ENCODE assay signal across 20 mouse cellular contexts in the genomic region with DNA sequence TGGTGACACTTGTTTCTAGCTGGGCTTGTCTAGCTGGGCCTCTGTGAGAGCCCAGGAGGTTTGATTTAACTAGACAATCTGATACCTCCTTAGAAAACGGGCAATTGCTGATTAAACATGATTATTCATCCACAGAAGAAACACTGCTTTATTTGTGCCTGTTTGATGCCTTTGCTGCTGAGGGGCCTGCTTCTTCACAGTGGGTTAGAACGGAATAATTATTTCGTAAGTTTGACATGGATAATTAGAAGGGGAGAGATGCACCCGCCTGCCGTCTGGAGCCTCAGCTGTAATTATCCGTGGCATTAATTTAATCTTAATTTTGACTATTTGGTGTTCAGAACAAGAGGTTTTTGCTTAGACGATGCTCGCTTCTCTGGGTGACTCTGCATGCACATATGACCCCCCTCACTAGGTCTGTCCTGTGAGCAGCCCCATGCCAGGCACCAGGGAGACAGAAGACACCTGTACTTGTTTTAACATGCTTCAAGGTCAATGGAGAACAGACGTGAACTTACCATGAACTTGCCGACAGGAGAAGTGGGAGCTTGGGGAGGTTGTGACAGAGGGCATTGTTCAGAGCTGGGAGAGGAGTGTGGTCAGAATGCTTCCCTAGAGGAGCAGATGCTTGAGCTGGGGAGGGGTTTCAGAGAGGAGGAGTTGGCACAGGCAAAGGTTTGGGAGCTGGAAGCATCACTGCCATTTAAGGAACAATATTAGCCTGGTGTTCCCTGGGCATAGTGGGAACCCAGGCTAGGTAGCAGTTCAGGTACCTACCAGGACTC.
DNase-seq lines count a peak whose midpoint lies in the region; ATAC-seq and TF ChIP-seq lines count a peak whose summit lies in the region.
"Had no signal": no experiment of that assay in that cellular context is flagged by ENCODE, and none has a peak within 500 bp of the region (broad histone marks: within the 10 kb centered on the region; RNA-seq: fewer than 3 reads in every experiment).

No protein-coding gene starts in this region.

- WGBS in heart, embryonic 10.5 days, result 78% methylated on average over 10 of the region's 10 CpGs
- 23% methylated on average over 10 of the region's 10 CpGs for WGBS in forebrain, postnatal 0 days
- 91% methylated on average over 10 of the region's 10 CpGs for WGBS in thymus, adult 2 months

- intact Hi-C loops in heart, postnatal 14 days (cut with DNase I), result no loop called here

- no peak for TF ChIP-seq POLR2A in thymus, adult 2 months (IDR thresholded peaks at IDR 0.05; ENCODE audit: control insufficient read depth, extremely low read depth, insufficient read depth, low read length, poor library complexity)

- H3K27ac ChIP-seq in heart, embryonic 10.5 days, result no peak overlapping the region
- peak overlapping the region; percentile 54 for H3K27ac ChIP-seq in forebrain, postnatal 0 days (ENCODE audit: low read depth, low read length)
- H3K27ac ChIP-seq in thymus, adult 2 months (ENCODE audit: control insufficient read depth, insufficient read depth, low read length), result no peak overlapping the region
- H3K27ac ChIP-seq: embryonic facial prominence, embryonic 12.5 days; hindbrain, embryonic 13.5 days; intestine, embryonic 15.5 days; left cerebral cortex, adult 2 months had no signal

- no peak overlapping the region for H3K4me2 ChIP-seq in forebrain, postnatal 0 days (ENCODE audit: low read depth)
- H3K4me2 ChIP-seq: embryonic facial prominence, embryonic 12.5 days; hindbrain, embryonic 13.5 days; intestine, embryonic 15.5 days; liver, embryonic 11.5 days had no signal

- no peaks in the 10 kb centered on the region for H3K4me1 ChIP-seq in heart, embryonic 10.5 days
- H3K4me1 ChIP-seq in forebrain, postnatal 0 days (ENCODE audit: insufficient read depth), result no peaks in the 10 kb centered on the region; the same call in 1 of the 2 replicates
- no peaks in the 10 kb centered on the region for H3K4me1 ChIP-seq in thymus, adult 2 months (replicated peaks; ENCODE audit: control insufficient read depth, insufficient read depth, low read length)
- H3K4me1 ChIP-seq: intestine, embryonic 15.5 days had no signal

- no peaks in the 10 kb centered on the region for H3K36me3 ChIP-seq in heart, embryonic 10.5 days
- H3K36me3 ChIP-seq in forebrain, postnatal 0 days (ENCODE audit: insufficient read depth), result no peaks in the 10 kb centered on the region
- H3K36me3 ChIP-seq in thymus, adult 2 months (ENCODE audit: control insufficient read depth, insufficient read depth, low read length), result no peaks in the 10 kb centered on the region
- H3K36me3 ChIP-seq: embryonic facial prominence, embryonic 12.5 days; hindbrain, embryonic 13.5 days; intestine, embryonic 15.5 days had no signal

- peak; percentile 70 for DNase-seq in heart, embryonic 10.5 days (ENCODE audit: low spot score)
- no peak for DNase-seq in heart, postnatal 14 days
- peak; percentile 8 for DNase-seq in ES-CJ7 (ENCODE audit: low read depth, low spot score)
- peak; percentile 14 for DNase-seq in brain, embryonic 18.5 days (ENCODE audit: low read depth, low spot score)
- no peak for DNase-seq in forebrain, postnatal 0 days
- no peak for DNase-seq in urinary bladder, postnatal 4 days (ENCODE audit: low spot score in 2 of 2)
- DNase-seq in thymus, adult 2 months, result no peak
- DNase-seq: adrenal gland, adult 2 months; cerebellum, adult 11 months; cerebellum, postnatal 14 days; kidney, postnatal 4 days; layer of hippocampus, adult 9-11 months; lung, adult 18-20 months; right cerebral cortex, postnatal 25 days had no signal

- no peaks in the 10 kb centered on the region for H3K27me3 ChIP-seq in heart, embryonic 10.5 days (ENCODE audit: insufficient read depth, poor library complexity, severe bottlenecking)
- no peaks in the 10 kb centered on the region for H3K27me3 ChIP-seq in forebrain, postnatal 0 days (ENCODE audit: insufficient read depth, low read length)
- no peaks in the 10 kb centered on the region for H3K27me3 ChIP-seq in thymus, adult 2 months (ENCODE audit: control insufficient read depth, insufficient read depth, low read length)
- H3K27me3 ChIP-seq: embryonic facial prominence, embryonic 12.5 days; hindbrain, embryonic 13.5 days; intestine, embryonic 15.5 days had no signal

- no peak for TF ChIP-seq CTCF in forebrain, postnatal 0 days (IDR thresholded peaks at IDR 0.05; ENCODE audit: low read depth)
- no peak for TF ChIP-seq CTCF in thymus, adult 2 months (IDR thresholded peaks at IDR 0.05; ENCODE audit: borderline replicate concordance, control insufficient read depth, extremely low read depth, insufficient read depth, low read length, poor library complexity)

- H3K4me3 ChIP-seq in heart, embryonic 10.5 days, result no peak overlapping the region
- H3K4me3 ChIP-seq in forebrain, postnatal 0 days (ENCODE audit: low read depth, low read length), result no peak overlapping the region
- no peak overlapping the region for H3K4me3 ChIP-seq in thymus, adult 2 months (ENCODE audit: control insufficient read depth, insufficient read depth, low read length)
- H3K4me3 ChIP-seq: embryonic facial prominence, embryonic 12.5 days; hindbrain, embryonic 13.5 days; intestine, embryonic 15.5 days; left cerebral cortex, adult 2 months; myocyte had no signal

- no peaks in the 10 kb centered on the region for H3K9me3 ChIP-seq in heart, embryonic 10.5 days
- H3K9me3 ChIP-seq in forebrain, postnatal 0 days (ENCODE audit: low read length), result no peaks in the 10 kb centered on the region
- H3K9me3 ChIP-seq: intestine, embryonic 15.5 days had no signal

- H3K9ac ChIP-seq in forebrain, postnatal 0 days, result no peak overlapping the region
- H3K9ac ChIP-seq: embryonic facial prominence, embryonic 12.5 days; hindbrain, embryonic 13.5 days; intestine, embryonic 15.5 days had no signal

- peak; percentile 82 for ATAC-seq in forebrain, postnatal 0 days
- ATAC-seq: intestine, embryonic 15.5 days had no signal

Comparison
In these comparisons a context has a peak if more than half of its experiments do, and no peak if none do; other contexts are left out.
1. DNase-seq: peak in heart, embryonic 10.5 days (single experiment), ES-CJ7 (single experiment) and brain, embryonic 18.5 days (single experiment); none in heart, postnatal 14 days (0 of 2), forebrain, postnatal 0 days (single experiment), urinary bladder, postnatal 4 days (0 of 2) and thymus, adult 2 months (single experiment).